8 mouse cellular contexts compared by ENCODE assay signal in the genomic region with DNA sequence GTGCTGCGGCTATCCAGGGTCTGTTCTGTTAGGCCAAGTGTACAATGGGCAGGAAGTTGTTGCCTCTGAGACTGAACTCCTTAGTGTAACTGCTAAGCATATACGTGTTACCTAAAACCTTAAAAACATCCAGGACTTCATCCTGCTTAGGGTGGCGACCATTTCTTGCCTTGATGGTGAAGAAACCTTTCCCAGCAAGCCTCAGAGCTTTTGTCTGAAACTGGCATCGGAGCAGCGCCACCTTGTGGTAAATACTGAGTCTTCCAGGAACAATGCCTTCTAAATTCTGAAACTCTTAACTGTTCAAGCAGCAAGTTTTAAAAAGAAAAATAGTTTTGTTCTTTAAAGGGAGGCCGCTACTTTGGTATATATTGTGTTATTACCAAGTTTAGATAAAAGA.
DNase-seq lines count a peak whose midpoint lies in the region; ATAC-seq and TF ChIP-seq lines count a peak whose summit lies in the region.

No protein-coding gene starts in this region.

- no peaks in the 10 kb centered on the region for H3K4me1 ChIP-seq in spleen, adult 2 months (ENCODE audit: control insufficient read depth, insufficient read depth, insufficient read length)
- H3K4me1 ChIP-seq in limb, embryonic 10.5 days: peaks cover 55% of the 10 kb centered on the region
- H3K4me1 ChIP-seq in neural tube, embryonic 11.5 days (ENCODE audit: control insufficient read depth, insufficient read depth, low read length): no peaks in the 10 kb centered on the region

- ATAC-seq in neural tube, embryonic 11.5 days (ENCODE audit: insufficient read depth, low FRiP score, low TSS enrichment): no peak
- ATAC-seq in inflammation-experienced regulatory T-cells, adult 6 months: no peak

- no peak overlapping the region for H3K4me2 ChIP-seq in neural tube, embryonic 11.5 days (ENCODE audit: low read depth)

- H3K9me3 ChIP-seq in limb, embryonic 10.5 days (replicated peaks): no peaks in the 10 kb centered on the region
- H3K9me3 ChIP-seq in neural tube, embryonic 11.5 days (ENCODE audit: control insufficient read depth, low read length): no peaks in the 10 kb centered on the region

- WGBS in spleen, adult 2 months: 37% methylated on average over 6 of the region's 6 CpGs
- WGBS in limb, embryonic 10.5 days: 41% methylated on average over 6 of the region's 6 CpGs
- WGBS in neural tube, embryonic 11.5 days: 38% methylated on average over 6 of the region's 6 CpGs

- no peaks in the 10 kb centered on the region for H3K27me3 ChIP-seq in spleen, adult 2 months (ENCODE audit: control insufficient read depth, insufficient read depth, low read length)
- no peaks in the 10 kb centered on the region for H3K27me3 ChIP-seq in limb, embryonic 10.5 days (ENCODE audit: low read depth, poor library complexity, severe bottlenecking)
- H3K27me3 ChIP-seq in neural tube, embryonic 11.5 days (ENCODE audit: control insufficient read depth, insufficient read depth, low read length): no peaks in the 10 kb centered on the region

- no peak for TF ChIP-seq POLR2A in spleen, adult 2 months (IDR thresholded peaks at IDR 0.05; ENCODE audit: low read depth, low read length)

- H3K27ac ChIP-seq in spleen, adult 2 months (ENCODE audit: insufficient read depth, low read length): no peak overlapping the region
- peak overlapping the region; percentile 37; the same call in 1 of the 2 replicates for H3K27ac ChIP-seq in limb, embryonic 10.5 days
- H3K27ac ChIP-seq in neural tube, embryonic 11.5 days (ENCODE audit: low read depth, low read length): no peak overlapping the region

- H3K4me3 ChIP-seq in spleen, adult 2 months (ENCODE audit: extremely low read depth, insufficient read depth, insufficient read length): no peak overlapping the region
- H3K4me3 ChIP-seq in limb, embryonic 10.5 days: no peak overlapping the region
- H3K4me3 ChIP-seq in neural tube, embryonic 11.5 days (ENCODE audit: low read depth, low read length): no peak overlapping the region

- TF ChIP-seq CTCF in spleen, adult 2 months (IDR thresholded peaks at IDR 0.05; ENCODE audit: extremely low read depth, insufficient read depth, insufficient read length, insufficient replicate concordance): peak; percentile 48; the same call in 1 of the 2 replicates

- H3K36me3 ChIP-seq in spleen, adult 2 months (ENCODE audit: control insufficient read depth, insufficient read depth, low read length): no peaks in the 10 kb centered on the region
- peaks cover 44% of the 10 kb centered on the region for H3K36me3 ChIP-seq in limb, embryonic 10.5 days
- peaks cover 2% of the 10 kb centered on the region; the same call in 1 of the 2 replicates for H3K36me3 ChIP-seq in neural tube, embryonic 11.5 days (ENCODE audit: control insufficient read depth, insufficient read depth, low read length)

- no peak overlapping the region for H3K9ac ChIP-seq in neural tube, embryonic 11.5 days (ENCODE audit: low read length)

- intact Hi-C loops in heart, postnatal 36 days (cut with DNase I): loop anchor here (1.0 to 2.0 kb wide), 3 partner anchors 75 to 203 kb away; partner anchors contain the start of gene Tanc1

- peak in 1 of 2 experiments; percentile 20 for DNase-seq in spleen, adult 2 months (ENCODE audit: low read depth in 1 of 2, low spot score in 2 of 2)
- no peak for DNase-seq in spleen, adult 12 weeks (ENCODE audit: low spot score)
- DNase-seq in adipocyte (ENCODE audit: low spot score): peak; percentile 89
- peak; percentile 87 for DNase-seq in embryo, embryonic 10 days (ENCODE audit: low spot score)
- DNase-seq in heart, postnatal 36 days: peak; percentile 60 to 70
- DNase-seq in limb, embryonic 10.5 days (ENCODE audit: low spot score): peak; percentile 77
- DNase-seq in neural tube, embryonic 11.5 days (ENCODE audit: low spot score): peak; percentile 70
